Mouse (Mus musculus) C2C12 (cell line): ENCODE results near the gene Rc3h2.

Experiments
- CEBPB ChIP-seq: IDR thresholded peaks from one replicate; pipeline ENCODE4 v1.6.1; 2011; ENCODE audit warnings: low read depth, mild to moderate bottlenecking, control low read depth, moderate library complexity
- CTCF ChIP-seq: IDR thresholded peaks from one replicate; pipeline ENCODE4 v1.5.1; 2011; ENCODE audit not compliant: control insufficient read depth, insufficient read depth, insufficient read length
- FOSL1 ChIP-seq: IDR thresholded peaks from one replicate; pipeline ENCODE4 v1.8.0; 2011; ENCODE audit warnings: mild to moderate bottlenecking, low read length; ENCODE audit not compliant: poor library complexity, insufficient read depth, severe bottlenecking
- MAX ChIP-seq: IDR thresholded peaks from one replicate; pipeline ENCODE4 v1.6.1; 2011; ENCODE audit warnings: mild to moderate bottlenecking, control low read depth
- MYOD1 ChIP-seq: IDR thresholded peaks from one replicate; pipeline ENCODE4 v1.6.1; 2011; ENCODE audit warnings: low read depth; ENCODE audit not compliant: control insufficient read depth, insufficient read length
- MYOG ChIP-seq: IDR thresholded peaks from one replicate; pipeline ENCODE4 v1.6.1; 2011; ENCODE audit not compliant: control insufficient read depth, insufficient read length; ENCODE audit errors: extremely low read depth
- USF1 ChIP-seq: IDR thresholded peaks from one replicate; pipeline ENCODE4 v1.6.1; 2011; ENCODE audit warnings: low read depth, mild to moderate bottlenecking, control low read depth, moderate library complexity

- TF ChIP-seq CTCF = no peak
- no peak for TF ChIP-seq MYOG
- TF ChIP-seq USF1 = no peak
- TF ChIP-seq MAX = no peak
- TF ChIP-seq CEBPB = no peak
- no peak for TF ChIP-seq MYOD1
- no peak for TF ChIP-seq FOSL1
Measured at GRCm38 (mm10) chr2:37382921-37383320, 39.8 kb downstream of the Rc3h2 start.
